Mouse (Mus musculus) midbrain, embryonic 12.5 days (tissue): ENCODE measurements around the gene Ccdc141. TPM values are rescaled to one million over a fixed set of nuclear protein-coding genes. Genes with fewer than 3 reads are reported as not detected.
A peak's percentile ranks its signal among the peaks of the same experiment; 100 is the strongest.

Experiments used
- ATAC-seq: fragments of 200-750 bp; cut with Nextera tagmentation; 2 replicates; pipeline ENCODE4 v1.8.0; 2017; ENCODE audit warnings: low read depth, moderate TSS enrichment, moderate library complexity; ENCODE audit not compliant: low FRiP score
- H3K27ac ChIP-seq: fragments of 300-500 bp; sonication (generic); replicated peaks from 2 replicates; pipeline ENCODE4 v1.5.1; 2016; ENCODE audit warnings: mild to moderate bottlenecking
- H3K27me3 ChIP-seq: fragments of 300-500 bp; sonication (generic); 2 replicates; pipeline ENCODE4 v1.6.1; 2016; ENCODE audit warnings: mild to moderate bottlenecking
- H3K36me3 ChIP-seq: fragments of 300-500 bp; sonication (generic); 2 replicates; pipeline ENCODE4 v1.6.1; 2016
- H3K4me1 ChIP-seq: fragments of 300-500 bp; sonication (generic); 2 replicates; pipeline ENCODE4 v1.6.1; 2016
- H3K4me2 ChIP-seq: fragments of 300-500 bp; sonication (generic); replicated peaks from 2 replicates; pipeline ENCODE4 v1.6.1; 2016; ENCODE audit warnings: mild to moderate bottlenecking, moderate library complexity
- H3K4me3 ChIP-seq: fragments of 300-500 bp; sonication (generic); 2 replicates; pipeline ENCODE4 v1.5.1; 2016; ENCODE audit warnings: mild to moderate bottlenecking
- H3K9ac ChIP-seq: fragments of 300-500 bp; sonication (generic); replicated peaks from 2 replicates; pipeline ENCODE4 v1.6.1; 2016; ENCODE audit warnings: mild to moderate bottlenecking, moderate library complexity
- H3K9me3 ChIP-seq: fragments of 300-500 bp; sonication (generic); 2 replicates; pipeline ENCODE4 v1.6.1; 2016; ENCODE audit warnings: mild to moderate bottlenecking
- WGBS: fragments of 180-500 bp; shearing (Covaris S2); methylation state at CpG from one replicate; pipeline ENCODE4 v1.1.7; 2016; 5-methylcytosine and 5-hydroxymethylcytosine counted together
- microRNA-seq: library from miRNA; unstranded; fragments of <30 nt; microRNA quantifications from one replicate; pipeline ENCODE4, GENCODE M21; 2017
- polyA plus RNA-seq: library from polyadenylated mRNA; unstranded; fragments of >200 nt; fragmentation: Nextera tagmentation; extraction: Ambion mirVana; gene quantifications from 2 replicates; pipeline ENCODE4 v1.2.1, GENCODE M21; 2016

Gene Ccdc141
- polyA plus RNA-seq, 1 experiment from 2014 or later, result 4.7 TPM

- Histone ChIP-seq H3K4me2 (no peak overlapping the region), H3K27ac (no peak overlapping the region), H3K9ac (no peak overlapping the region), H3K4me1 (no peaks in the 10 kb centered on the region), H3K4me3 (no peak overlapping the region), H3K27me3 (no peaks in the 10 kb centered on the region), H3K9me3 (no peaks in the 10 kb centered on the region), H3K36me3 (no peaks in the 10 kb centered on the region)
- ATAC-seq, result no peak
- WGBS, result 90% methylated on average over 7 of the region's 7 CpGs
These were observed 204.9 kb downstream of the Ccdc141 start for GRCm38 (mm10) chr2:76965542-76965941.

DNA sequence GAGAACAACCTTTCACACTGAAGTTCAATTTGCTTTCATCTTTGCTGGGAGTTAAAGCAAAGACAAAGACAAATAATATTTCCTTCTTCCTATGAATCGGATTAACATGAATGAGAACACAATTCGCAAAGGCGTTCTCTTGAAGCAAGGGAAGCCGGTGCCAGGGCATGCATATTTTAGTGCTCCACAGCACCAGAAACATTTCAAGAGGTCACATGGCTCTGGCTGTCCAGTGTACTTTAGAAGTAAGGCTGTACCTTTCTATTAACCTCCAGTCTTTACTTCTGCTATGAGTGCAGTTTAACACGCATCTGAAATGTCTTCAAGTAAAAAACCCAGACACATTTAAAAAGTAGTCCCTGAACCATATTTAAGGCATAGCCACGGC, 208.4 kb downstream of the Ccdc141 start:
- Histone ChIP-seq H3K27ac (peak overlapping the region; percentile 32; the same call in 1 of the 2 replicates), H3K27me3 (no peaks in the 10 kb centered on the region), H3K4me1 (no peaks in the 10 kb centered on the region), H3K4me3 (no peak overlapping the region), H3K9ac (no peak overlapping the region), H3K4me2 (no peak overlapping the region), H3K9me3 (no peaks in the 10 kb centered on the region), H3K36me3 (no peaks in the 10 kb centered on the region)
- ATAC-seq, result no peak
- WGBS, result 72% methylated on average over 6 of the region's 6 CpGs

DNA sequence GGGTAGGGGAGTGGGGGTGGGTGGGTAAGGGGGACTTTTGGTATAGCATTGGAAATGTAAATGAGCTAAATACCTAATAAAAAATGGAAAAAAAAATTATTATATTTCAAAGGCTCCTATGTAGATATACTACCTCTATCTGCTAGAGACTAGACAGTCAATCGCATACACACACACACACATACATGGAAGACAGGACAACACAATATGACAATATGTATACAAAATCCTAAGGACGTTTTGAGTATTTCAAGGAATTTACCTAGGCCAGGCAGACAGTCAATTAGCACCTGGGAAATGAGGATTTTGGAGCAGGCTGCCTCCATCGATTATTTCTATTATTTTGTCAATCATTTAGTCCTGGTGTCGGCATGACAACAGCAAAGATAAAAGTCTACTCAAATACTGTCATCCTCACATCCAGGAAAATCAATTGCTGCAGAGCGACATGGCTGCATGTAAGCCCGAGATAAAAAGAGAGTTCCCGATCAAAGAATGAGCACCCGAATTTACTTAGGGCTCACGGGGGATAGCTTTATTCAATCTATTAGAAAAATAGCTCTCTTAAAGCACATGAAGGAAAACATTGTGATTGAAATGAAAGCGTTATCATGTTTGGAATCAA, 208.9 kb downstream of the Ccdc141 start:
- no peak overlapping the region for H3K4me2 ChIP-seq
- no peaks in the 10 kb centered on the region for H3K36me3 ChIP-seq
- H3K9ac ChIP-seq, result no peak overlapping the region
- H3K27ac ChIP-seq, result peak overlapping the region; percentile 32; the same call in 1 of the 2 replicates
- no peaks in the 10 kb centered on the region for H3K9me3 ChIP-seq
- WGBS, result 72% methylated on average over 10 of the region's 10 CpGs
- no peaks in the 10 kb centered on the region for H3K27me3 ChIP-seq
- H3K4me1 ChIP-seq, result no peaks in the 10 kb centered on the region
- no peak overlapping the region for H3K4me3 ChIP-seq
- ATAC-seq, result no peak; the same call in 1 of the 2 replicates

Small RNA genes lying within 50 kb of the gene (microRNA-seq; reads per million reads assigned to microRNA genes)
- gene Gm44360, result not detected

Other genes starting within 250 kb of the Ccdc141 start
- gene Ttn, start 188.1 kb downstream of the Ccdc141 start, polyA plus RNA-seq, result 0.45 and 0.52 TPM in 2 replicates
- gene Sestd1, start 110.0 kb upstream of the Ccdc141 start, polyA plus RNA-seq, result 27.2 and 34.7 TPM in 2 replicates